Mouse (Mus musculus) heart, adult 18-20 months (tissue): ENCODE measurements around the gene Ppip5k2. TPM values are rescaled to one million over a fixed set of nuclear protein-coding genes. Genes with fewer than 3 reads are reported as not detected.
"Not testable (repeated sequence)": the region's sequence is repeated elsewhere in the genome, so short reads cannot be mapped to it uniquely, and the experiment has no call there.

Experiments
- DNase-seq, 2 experiments: peaks; one replicate each; pipeline ENCODE4 v3.0.0; 2021 to 2022; ENCODE audit warnings: mixed read lengths in 1 of 2
- long read RNA-seq, 2 experiments: library from polyadenylated mRNA; stranded (forward); transcript quantifications; one replicate each; pipeline ENCODE4 v2.0.0; 2021
- total RNA-seq, 2 experiments: library from RNA; stranded (reverse); gene quantifications; 2 replicates each; pipeline ENCODE4 v1.2.3; 2021

Gene Ppip5k2
- total RNA-seq, result 10 to 100 TPM; 80.5 to 89.5 TPM
- long read RNA-seq, experiment 1, full-length matches to known transcripts, result 5 of 40 reads
- long read RNA-seq, experiment 1, partial matches to known transcripts, result 11 of 40 reads
- long read RNA-seq, experiment 1, other reads (novel, unspliced or antisense), result 24 of 40 reads
- long read RNA-seq, experiment 2, full-length matches to known transcripts, result 3 of 23 reads
- long read RNA-seq, experiment 2, partial matches to known transcripts, result 7 of 23 reads
- long read RNA-seq, experiment 2, other reads (novel, unspliced or antisense), result 13 of 23 reads

GRCm38 (mm10) chr1:97769904-97770753, at the start of gene Ppip5k2, which contains the start of gene Gin1:
Gene Ppip5k2, minus strand, starts transcription at chr1:97770411.
Gene Gin1, plus strand, starts transcription at chr1:97770172.
- peak; percentile 96 to 97 for DNase-seq

GRCm38 (mm10) chr1:97809255-97809912, 39.2 kb upstream of the Ppip5k2 start:
- DNase-seq, result peak in 1 of 2 experiments; percentile 45

- DNase-seq, result no peak
These were observed 34.3 kb upstream of the Ppip5k2 start for GRCm38 (mm10) chr1:97804520-97804919.

- DNase-seq, result no peak
These were observed 32.1 kb upstream of the Ppip5k2 start for GRCm38 (mm10) chr1:97802207-97802902.

- DNase-seq, result no peak
These were observed 25.7 kb upstream of the Ppip5k2 start for GRCm38 (mm10) chr1:97795936-97796335.

GRCm38 (mm10) chr1:97794110-97794509, 23.9 kb upstream of the Ppip5k2 start:
- no peak for DNase-seq

- peak in 1 of 2 experiments; percentile 59 for DNase-seq
These were observed 18.3 kb upstream of the Ppip5k2 start for GRCm38 (mm10) chr1:97788490-97788889.

- DNase-seq, result peak in 1 of 2 experiments; percentile 48
These were observed 17.5 kb upstream of the Ppip5k2 start for GRCm38 (mm10) chr1:97787674-97788073.

GRCm38 (mm10) chr1:97785685-97786393, 15.6 kb upstream of the Ppip5k2 start:
- no peak for DNase-seq

- peak in 1 of 2 experiments; percentile 23 for DNase-seq
These were observed 14.7 kb upstream of the Ppip5k2 start for GRCm38 (mm10) chr1:97784928-97785327.

- DNase-seq, result no peak
These were observed 11.5 kb upstream of the Ppip5k2 start for GRCm38 (mm10) chr1:97781674-97782073.

GRCm38 (mm10) chr1:97773973-97774372, 3.8 kb upstream of the Ppip5k2 start:
- no peak for DNase-seq

GRCm38 (mm10) chr1:97773362-97773761, 3.2 kb upstream of the Ppip5k2 start:
- DNase-seq, result no peak

- no peak for DNase-seq
These were observed 1.5 kb upstream of the Ppip5k2 start for GRCm38 (mm10) chr1:97771727-97772126.

GRCm38 (mm10) chr1:97771118-97771517, 907 bp upstream of the Ppip5k2 start:
- DNase-seq, result peak; percentile 62 to 69

GRCm38 (mm10) chr1:97769294-97769903, 812 bp downstream of the Ppip5k2 start:
- DNase-seq, result peak; percentile 34 to 59

- DNase-seq, result no peak
These were observed 1.3 kb downstream of the Ppip5k2 start for GRCm38 (mm10) chr1:97768906-97769293.

- DNase-seq, result no peak
These were observed 2.1 kb downstream of the Ppip5k2 start for GRCm38 (mm10) chr1:97768089-97768488.

GRCm38 (mm10) chr1:97765712-97766111, 4.5 kb downstream of the Ppip5k2 start:
- not testable (repeated sequence) for DNase-seq

GRCm38 (mm10) chr1:97761477-97761876, 8.7 kb downstream of the Ppip5k2 start:
- peak; percentile 54 to 74 for DNase-seq

- peak; percentile 48 to 51 for DNase-seq
These were observed 9.6 kb downstream of the Ppip5k2 start for GRCm38 (mm10) chr1:97760598-97760997.
